Mouse (Mus musculus) frontal cortex, postnatal 10 days (tissue): ENCODE data around the gene Nudt5.

Experiments used
- DNase-seq, 2 experiments: peaks; one replicate each; pipeline ENCODE4 v3.0.0; 2022; ENCODE audit warnings: low spot score in 2 of 2, mixed read lengths in 1 of 2

Gene Nudt5

GRCm38 (mm10) chr2:5867681-5868080, 22.9 kb downstream of the Nudt5 start:
- no peak for DNase-seq

GRCm38 (mm10) chr2:5869746-5870145, 24.9 kb downstream of the Nudt5 start:
- no peak for DNase-seq

GRCm38 (mm10) chr2:5877446-5877845, 32.6 kb downstream of the Nudt5 start:
- no peak for DNase-seq

- DNase-seq, result no peak
These were observed 44.0 kb downstream of the Nudt5 start for GRCm38 (mm10) chr2:5888865-5889264.

- no peak for DNase-seq
These were observed 44.6 kb downstream of the Nudt5 start for GRCm38 (mm10) chr2:5889412-5889811.

- no peak for DNase-seq
These were observed 49.5 kb downstream of the Nudt5 start for GRCm38 (mm10) chr2:5894296-5894695.

- peak; percentile 95 to 98 for DNase-seq
These were observed 50.2 kb downstream of the Nudt5 start, which contains the start of gene Sec61a2 for GRCm38 (mm10) chr2:5894843-5895570. Gene Sec61a2, minus strand, starts transcription at chr2:5895432.

- no peak for DNase-seq
These were observed 55.3 kb downstream of the Nudt5 start for GRCm38 (mm10) chr2:5900145-5900544.

- no peak for DNase-seq
These were observed 61.3 kb downstream of the Nudt5 start for GRCm38 (mm10) chr2:5906092-5906491.

GRCm38 (mm10) chr2:5906625-5907024, 61.8 kb downstream of the Nudt5 start:
- no peak for DNase-seq

- DNase-seq, result no peak
These were observed 66.6 kb downstream of the Nudt5 start for GRCm38 (mm10) chr2:5911282-5911965.
